Mouse (Mus musculus) MEL (cell line): ENCODE data around the gene Riok2. TPM values are rescaled to one million over a fixed set of nuclear protein-coding genes. Genes with fewer than 3 reads are reported as not detected.

Experiments used
- DNase-seq: peaks from one replicate; pipeline ENCODE4 v3.0.0; 2011; ENCODE audit warnings: low read depth, low spot score
- H3K27ac ChIP-seq: 2 replicates; pipeline ENCODE4 v1.5.1; 2012; ENCODE audit warnings: low read depth, mild to moderate bottlenecking, control low read depth, low read length, moderate library complexity; ENCODE audit not compliant: control insufficient read depth
- H3K27me3 ChIP-seq, 2 experiments: fragments of 150-350 bp in 1 of 2; sonication (generic) in 1 of 2; 2 replicates each; pipeline ENCODE4 v1.6.1; 2012; ENCODE audit warnings: low read length in 2 of 2, mild to moderate bottlenecking in 2 of 2, improper control_type of control experiment in 1 of 2, moderate library complexity in 1 of 2; ENCODE audit not compliant: insufficient read depth in 2 of 2, control insufficient read depth in 1 of 2
- H3K36me3 ChIP-seq, 2 experiments: 2 replicates each; pipeline ENCODE4 v1.6.1; 2012 to 2014; ENCODE audit warnings: low read length in 2 of 2, improper control_type of control experiment in 1 of 2, inconsistent platforms in 1 of 2, mild to moderate bottlenecking in 1 of 2; ENCODE audit not compliant: insufficient read depth in 2 of 2, control insufficient read depth in 1 of 2
- H3K4me1 ChIP-seq, 2 experiments: fragments of 150-350 bp in 1 of 2; sonication (generic) in 1 of 2; 2 replicates each; pipeline ENCODE4 v1.6.1; 2012; ENCODE audit warnings: low read length in 2 of 2, improper control_type of control experiment in 1 of 2, mild to moderate bottlenecking in 1 of 2; ENCODE audit not compliant: insufficient read depth in 2 of 2, control insufficient read depth in 1 of 2
- H3K4me3 ChIP-seq, 2 experiments: fragments of 150-350 bp in 1 of 2; sonication (generic) in 1 of 2; 2 replicates each; pipeline ENCODE4 v1.5.1; 2012; ENCODE audit warnings: low read depth in 2 of 2, low read length in 2 of 2, mild to moderate bottlenecking in 2 of 2, moderate library complexity in 2 of 2, control low read depth in 1 of 2, improper control_type of control experiment in 1 of 2; ENCODE audit not compliant: control insufficient read depth in 1 of 2, insufficient read depth in 1 of 2
- H3K79me2 ChIP-seq: 2 replicates; pipeline ENCODE4 v1.6.1; 2012; ENCODE audit warnings: mild to moderate bottlenecking, low read length, moderate library complexity; ENCODE audit not compliant: control insufficient read depth, poor library complexity, insufficient read depth
- H3K9ac ChIP-seq: 2 replicates; pipeline ENCODE4 v1.6.1; 2012; ENCODE audit warnings: low read depth, mild to moderate bottlenecking, control low read depth, low read length, moderate library complexity; ENCODE audit not compliant: control insufficient read depth, poor library complexity, severe bottlenecking
- H3K9me3 ChIP-seq: fragments of 150-350 bp; sonication (generic); replicated peaks from 2 replicates; pipeline ENCODE4 v1.6.1; 2012; ENCODE audit warnings: mild to moderate bottlenecking, low read length, improper control_type of control experiment, moderate library complexity; ENCODE audit not compliant: insufficient read depth
- CHD2 ChIP-seq: IDR thresholded peaks from 2 replicates; pipeline ENCODE4 v1.6.1; 2011; ENCODE audit warnings: low read length, improper control_type of control experiment
- CTCF ChIP-seq, 3 experiments: IDR thresholded peaks in 2 of 3; conservative IDR thresholded peaks in 1 of 3; 2 replicates each; pipeline ENCODE4 v1.5.1; 2011 to 2012; ENCODE audit warnings: low read length in 3 of 3, low read depth in 2 of 3, mild to moderate bottlenecking in 2 of 3, improper control_type of control experiment in 1 of 3, inconsistent platforms in 1 of 3, mixed read lengths in 1 of 3, moderate library complexity in 1 of 3; ENCODE audit not compliant: control insufficient read depth in 1 of 3, insufficient read depth in 1 of 3, poor library complexity in 1 of 3, severe bottlenecking in 1 of 3
- E2F4 ChIP-seq: IDR thresholded peaks from 2 replicates; pipeline ENCODE4 v1.6.1; 2011; ENCODE audit warnings: low read depth, low read length, improper control_type of control experiment, borderline replicate concordance
- ELF1 ChIP-seq: IDR thresholded peaks from 2 replicates; pipeline ENCODE4 v1.6.1; 2014; ENCODE audit warnings: low read depth, mild to moderate bottlenecking, inconsistent platforms, low read length, improper control_type of control experiment, moderate library complexity
- ETS1 ChIP-seq: IDR thresholded peaks from 2 replicates; pipeline ENCODE4 v1.6.1; 2012; ENCODE audit warnings: low read depth, mild to moderate bottlenecking, inconsistent platforms, low read length, improper control_type of control experiment, moderate library complexity
- GABPA ChIP-seq: IDR thresholded peaks from 2 replicates; pipeline ENCODE4 v1.6.1; 2012; ENCODE audit warnings: low read depth, mild to moderate bottlenecking, inconsistent platforms, low read length, improper control_type of control experiment, moderate library complexity
- KAT2A ChIP-seq: conservative IDR thresholded peaks from 2 replicates; pipeline ENCODE4 v1.6.1; 2012; ENCODE audit warnings: low read depth, low read length, improper control_type of control experiment, inconsistent platforms
- MAX ChIP-seq: IDR thresholded peaks from 2 replicates; pipeline ENCODE4 v1.6.1; 2011; ENCODE audit warnings: low read length, improper control_type of control experiment
- MAZ ChIP-seq: IDR thresholded peaks from 2 replicates; pipeline ENCODE4 v1.6.1; 2012; ENCODE audit warnings: low read depth, mild to moderate bottlenecking, inconsistent platforms, low read length, improper control_type of control experiment
- MYC ChIP-seq: IDR thresholded peaks from 2 replicates; pipeline ENCODE4 v1.6.1; 2011; ENCODE audit warnings: low read depth, mild to moderate bottlenecking, low read length, improper control_type of control experiment, moderate library complexity
- NELFE ChIP-seq: IDR thresholded peaks from 2 replicates; pipeline ENCODE4 v1.6.1; 2011; ENCODE audit warnings: low read depth, low read length, improper control_type of control experiment
- POLR2A ChIP-seq, 2 experiments: IDR thresholded peaks; 2 replicates each; pipeline ENCODE4 v1.6.1; 2011 to 2012; ENCODE audit warnings: low read length in 2 of 2, mild to moderate bottlenecking in 2 of 2, control low read depth in 1 of 2, improper control_type of control experiment in 1 of 2, low read depth in 1 of 2, moderate library complexity in 1 of 2; ENCODE audit not compliant: control insufficient read depth in 1 of 2, insufficient read depth in 1 of 2, poor library complexity in 1 of 2
- POLR2AphosphoS2 ChIP-seq: IDR thresholded peaks from 2 replicates; pipeline ENCODE4 v1.6.1; 2011; ENCODE audit warnings: low read length, improper control_type of control experiment
- RAD21 ChIP-seq: IDR thresholded peaks from 2 replicates; pipeline ENCODE4 v1.6.1; 2011; ENCODE audit warnings: mild to moderate bottlenecking, low read depth, low read length, improper control_type of control experiment
- RCOR1 ChIP-seq: IDR thresholded peaks from 2 replicates; pipeline ENCODE4 v1.6.1; 2012; ENCODE audit warnings: low read depth, mild to moderate bottlenecking, inconsistent platforms, low read length, improper control_type of control experiment
- SIN3A ChIP-seq: IDR thresholded peaks from 2 replicates; pipeline ENCODE4 v1.6.1; 2012; ENCODE audit warnings: low read length, improper control_type of control experiment, inconsistent platforms
- SMC3 ChIP-seq: IDR thresholded peaks from 2 replicates; pipeline ENCODE4 v1.6.1; 2011; ENCODE audit warnings: low read depth, low read length, improper control_type of control experiment
- TAL1 ChIP-seq: IDR thresholded peaks from 2 replicates; pipeline ENCODE4 v1.6.1; 2012; ENCODE audit warnings: mild to moderate bottlenecking, inconsistent platforms, low read length, moderate library complexity, mixed read lengths
- TBP ChIP-seq: IDR thresholded peaks from 2 replicates; pipeline ENCODE4 v1.8.0; 2011; ENCODE audit warnings: low read depth, low read length, improper control_type of control experiment
- TCF12 ChIP-seq: IDR thresholded peaks from 2 replicates; pipeline ENCODE4 v1.6.1; 2014; ENCODE audit warnings: low read depth, mild to moderate bottlenecking, inconsistent platforms, low read length, improper control_type of control experiment, moderate library complexity
- UBTF ChIP-seq: IDR thresholded peaks from 2 replicates; pipeline ENCODE4 v1.6.1; 2012; ENCODE audit warnings: low read depth, mild to moderate bottlenecking, inconsistent platforms, low read length, improper control_type of control experiment, moderate library complexity, borderline replicate concordance; ENCODE audit not compliant: insufficient read depth
- ZC3H11A ChIP-seq: IDR thresholded peaks from 2 replicates; pipeline ENCODE4 v1.6.1; 2012; ENCODE audit warnings: low read depth, mild to moderate bottlenecking, inconsistent platforms, low read length, improper control_type of control experiment
- ZKSCAN1 ChIP-seq: IDR thresholded peaks from 2 replicates; pipeline ENCODE4 v1.6.1; 2012; ENCODE audit warnings: low read depth, mild to moderate bottlenecking, inconsistent platforms, low read length, improper control_type of control experiment, moderate library complexity
- ZMIZ1 ChIP-seq: IDR thresholded peaks from 2 replicates; pipeline ENCODE4 v1.6.1; 2012; ENCODE audit warnings: low read depth, mild to moderate bottlenecking, inconsistent platforms, low read length, improper control_type of control experiment, moderate library complexity
- ZNF384 ChIP-seq: IDR thresholded peaks from 2 replicates; pipeline ENCODE4 v1.6.1; 2012; ENCODE audit warnings: low read depth, mild to moderate bottlenecking, inconsistent platforms, low read length, improper control_type of control experiment
- polyA plus RNA-seq, 2 experiments: library from polyadenylated mRNA; stranded (reverse) in 1 of 2; unstranded in 1 of 2; fragments of >175 nt in 1 of 2; fragments of >200 nt in 1 of 2; gene quantifications; 2 replicates each; pipeline versions ENCODE4 v1.2.1 to v1.2.4; 2012; ENCODE audit warnings: low replicate concordance in 2 of 2, low read depth in 1 of 2; ENCODE audit not compliant: insufficient read length in 2 of 2, insufficient read depth in 1 of 2, missing spikeins in 1 of 2
- total RNA-seq: library from RNA; depleted of rRNA; stranded (reverse); fragments of 300-350 nt; gene quantifications from 2 replicates; pipeline ENCODE4 v1.2.3, GENCODE M21; 2012

Riok2 gene
- total and polyA plus RNA-seq, 3 experiments = 43.3 to 47.3 TPM; not detected in 1

DNA sequence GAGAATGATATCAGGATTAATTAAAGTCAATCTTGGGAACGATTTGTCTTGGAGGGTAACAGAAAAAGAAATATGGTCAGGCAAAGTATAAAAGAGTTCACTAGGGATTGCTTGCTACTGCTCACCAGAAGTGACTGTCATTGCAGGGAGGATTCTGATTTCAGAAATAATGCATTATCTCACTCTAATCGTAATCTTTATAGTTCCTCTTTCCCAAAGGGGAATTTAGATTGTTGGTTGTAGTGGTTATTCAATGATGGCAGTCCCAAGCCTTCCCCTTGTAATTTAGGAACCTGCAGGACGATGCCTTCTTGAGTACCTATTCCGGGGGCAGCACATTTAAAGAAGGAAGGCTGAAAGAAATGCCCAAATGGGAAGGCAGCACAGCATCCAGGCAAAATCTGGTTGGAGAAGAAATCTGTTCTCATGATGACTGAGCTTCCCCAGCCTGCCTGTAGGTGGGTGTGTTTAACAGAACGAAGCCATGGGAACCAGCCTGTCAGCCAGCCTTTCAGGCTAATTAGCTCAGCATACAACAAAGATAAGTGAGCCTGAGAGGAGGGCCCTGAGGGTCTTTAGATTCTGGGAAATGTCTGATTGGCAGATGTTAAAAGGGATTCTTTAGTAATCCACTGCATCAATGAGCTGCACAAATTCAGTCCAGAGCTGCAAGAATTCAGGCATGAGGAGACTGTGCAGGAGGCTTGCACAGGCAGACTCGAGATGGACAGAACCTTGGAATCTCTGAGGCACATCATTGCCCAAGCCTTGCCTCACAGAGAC is 28.3 kb downstream of the Riok2 start, which contains the start of gene Lix1 (continued):
- TF ChIP-seq TAL1 (no peak), SIN3A (no peak), TBP (no peak), MAZ (no peak), NELFE (no peak), ELF1 (no peak), ZKSCAN1 (no peak), SMC3 (peak; percentile 34; the same call in 1 of the 2 replicates), CHD2 (no peak), ZNF384 (no peak), RCOR1 (peak; percentile 94), UBTF (no peak)

DNA sequence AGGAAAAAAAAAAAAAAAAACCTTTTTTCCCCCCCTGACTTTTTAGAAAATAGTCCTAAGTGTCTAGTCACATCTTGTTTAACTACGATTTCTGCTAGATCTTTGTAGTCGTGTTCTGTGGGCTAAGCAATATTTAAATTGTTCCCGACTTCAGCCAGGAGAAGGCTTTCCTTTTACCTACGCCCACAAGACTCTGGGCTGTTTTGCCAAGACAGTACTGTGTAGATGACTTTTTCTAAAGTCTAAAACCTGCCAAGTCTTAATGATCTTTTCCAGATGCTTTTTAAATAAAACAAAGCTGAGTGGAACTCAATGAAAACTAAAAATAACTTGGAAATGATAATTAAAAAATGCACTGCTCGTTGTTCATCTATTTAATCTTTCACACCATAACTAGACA is 28.9 kb downstream of the Riok2 start:
- H3K36me3 ChIP-seq = peaks cover 0 to 2% of the 10 kb centered on the region in 2 experiments; a peak in 1 of 4 replicates

More for the DNA sequence above, 28.9 kb downstream of the Riok2 start:
- H3K4me3 ChIP-seq = no peak overlapping the region
- peaks cover 0 to 2% of the 10 kb centered on the region in 2 experiments; a peak in 2 of 4 replicates for H3K4me1 ChIP-seq
- TF ChIP-seq KAT2A (no peak), POLR2A (IDR thresholded peaks at IDR 0.05; ENCODE audit: control insufficient read depth in 1 of 2, insufficient read depth in 1 of 2, low read depth in 1 of 2, low read length in 2 of 2, poor library complexity in 1 of 2) (no peak), CTCF (IDR thresholded peaks at IDR 0.05 in 2 of 3, conservative IDR thresholded peaks at IDR 0.05 in 1 of 3; ENCODE audit: control insufficient read depth in 1 of 3, insufficient read depth in 1 of 3, low read depth in 2 of 3, low read length in 3 of 3, poor library complexity in 1 of 3, severe bottlenecking in 1 of 3) (no peak), ELF1 (no peak), RAD21 (no peak), ZC3H11A (no peak), GABPA (no peak), MAX (no peak), ZMIZ1 (no peak), ZKSCAN1 (no peak), TCF12 (no peak), ETS1 (no peak), RCOR1 (no peak), MAZ (no peak), E2F4 (no peak), MYC (no peak), POLR2AphosphoS2 (no peak), CHD2 (no peak)
- no peak for DNase-seq
- no peak overlapping the region for H3K27ac ChIP-seq
- no peaks in the 10 kb centered on the region for H3K9me3 ChIP-seq
- no peaks in the 10 kb centered on the region; the same call in 1 of the 2 replicates for H3K79me2 ChIP-seq
- H3K9ac ChIP-seq = no peak overlapping the region
- H3K27me3 ChIP-seq = no peaks in the 10 kb centered on the region
